Mouse (Mus musculus) CH12.LX (cell line): Measurements from ENCODE around the gene Cacng8. TPM values are rescaled to one million over a fixed set of nuclear protein-coding genes. Genes with fewer than 3 reads are reported as not detected.

Experiments used
- DNase-seq: peaks from one replicate; pipeline ENCODE4 v3.0.0-alpha.2; 2013; ENCODE audit errors: extremely low read depth
- H3K27ac ChIP-seq: 2 replicates; pipeline ENCODE4 v1.5.1; 2012; ENCODE audit warnings: low read depth, mild to moderate bottlenecking, control low read depth, moderate library complexity; ENCODE audit not compliant: insufficient read depth
- H3K27me3 ChIP-seq: replicated peaks from 2 replicates; pipeline ENCODE3; 2012; ENCODE audit warnings: inconsistent platforms
- H3K36me3 ChIP-seq, 2 experiments: replicated peaks in 1 of 2; 2 replicates each; pipeline versions ENCODE3 to v1.6.1; 2012; ENCODE audit warnings: inconsistent platforms in 1 of 2, low read length in 1 of 2, mild to moderate bottlenecking in 1 of 2, mixed read lengths in 1 of 2, moderate library complexity in 1 of 2; ENCODE audit not compliant: control insufficient read depth in 1 of 2, insufficient read depth in 1 of 2
- H3K4me1 ChIP-seq, 2 experiments: 2 replicates each; pipeline ENCODE4 v1.6.1; 2012; ENCODE audit warnings: inconsistent platforms in 1 of 2, moderate library complexity in 1 of 2; ENCODE audit not compliant: insufficient read depth in 2 of 2, control insufficient read depth in 1 of 2
- H3K4me2 ChIP-seq: 2 replicates; pipeline ENCODE4 v1.6.1; 2012; ENCODE audit warnings: low read depth, mild to moderate bottlenecking, control low read depth; ENCODE audit not compliant: poor library complexity, insufficient read depth, severe bottlenecking
- H3K4me3 ChIP-seq, 3 experiments: fragments of 150-350 bp in 1 of 3; sonication (generic) in 1 of 3; replicated peaks in 1 of 3; 2 replicates each; pipeline versions ENCODE3 to v1.5.1; 2011 to 2012; ENCODE audit warnings: low read depth in 2 of 3, low read length in 2 of 3, mild to moderate bottlenecking in 2 of 3, moderate library complexity in 2 of 3, control low read depth in 1 of 3, improper control_type of control experiment in 1 of 3, inconsistent platforms in 1 of 3, mixed read lengths in 1 of 3; ENCODE audit not compliant: poor library complexity in 1 of 3
- H3K79me2 ChIP-seq: replicated peaks from 2 replicates; pipeline ENCODE4 v1.6.1; 2012; ENCODE audit warnings: mild to moderate bottlenecking, moderate library complexity; ENCODE audit not compliant: control insufficient read depth, poor library complexity, insufficient read depth, severe bottlenecking; ENCODE audit errors: extremely low read depth
- H3K9ac ChIP-seq: 2 replicates; pipeline ENCODE4 v1.6.1; 2012; ENCODE audit warnings: low read depth, mild to moderate bottlenecking, control low read depth, moderate library complexity; ENCODE audit not compliant: insufficient read depth
- H3K9me3 ChIP-seq: replicated peaks from 2 replicates; pipeline ENCODE3; 2012; ENCODE audit warnings: low read length, inconsistent platforms, mixed read lengths
- CHD1 ChIP-seq: IDR thresholded peaks from 2 replicates; pipeline ENCODE4 v1.6.1; 2012; ENCODE audit warnings: low read depth, low read length, improper control_type of control experiment, inconsistent platforms
- MAX ChIP-seq: IDR thresholded peaks from 2 replicates; pipeline ENCODE4 v1.6.1; 2011; ENCODE audit warnings: low read length, improper control_type of control experiment
- MXI1 ChIP-seq: IDR thresholded peaks from 2 replicates; pipeline ENCODE4 v1.6.1; 2011; ENCODE audit warnings: mild to moderate bottlenecking, low read depth, low read length, improper control_type of control experiment
- MYC ChIP-seq: IDR thresholded peaks from 2 replicates; pipeline ENCODE4 v1.6.1; 2011; ENCODE audit warnings: low read depth, mild to moderate bottlenecking, improper control_type of control experiment, low read length
- PAX5 ChIP-seq: IDR thresholded peaks from 2 replicates; pipeline ENCODE4 v1.6.1; 2012; ENCODE audit warnings: low read length, inconsistent platforms, mixed read lengths
- POLR2AphosphoS2 ChIP-seq: IDR thresholded peaks from 2 replicates; pipeline ENCODE4 v1.6.1; 2011; ENCODE audit warnings: low read depth, low read length, improper control_type of control experiment
- RCOR1 ChIP-seq: conservative IDR thresholded peaks from 2 replicates; pipeline ENCODE4 v1.6.1; 2012; ENCODE audit warnings: low read depth, mild to moderate bottlenecking, inconsistent platforms, low read length, improper control_type of control experiment
- TBP ChIP-seq: conservative IDR thresholded peaks from 2 replicates; pipeline ENCODE4 v1.6.1; 2011; ENCODE audit warnings: low read depth, low read length, improper control_type of control experiment
- TCF12 ChIP-seq: IDR thresholded peaks from 2 replicates; pipeline ENCODE4 v1.6.1; 2014; ENCODE audit warnings: low read depth, mild to moderate bottlenecking, inconsistent platforms, low read length, improper control_type of control experiment
- USF2 ChIP-seq: conservative IDR thresholded peaks from 2 replicates; pipeline ENCODE4 v1.6.1; 2011; ENCODE audit warnings: low read depth, low read length, improper control_type of control experiment
- ZC3H11A ChIP-seq: IDR thresholded peaks from 2 replicates; pipeline ENCODE4 v1.6.1; 2012; ENCODE audit warnings: low read depth, mild to moderate bottlenecking, inconsistent platforms, low read length, improper control_type of control experiment
- ZKSCAN1 ChIP-seq: IDR thresholded peaks from 2 replicates; pipeline ENCODE4 v1.6.1; 2012; ENCODE audit warnings: low read depth, inconsistent platforms, low read length, improper control_type of control experiment, borderline replicate concordance
- ZMIZ1 ChIP-seq: IDR thresholded peaks from 2 replicates; pipeline ENCODE4 v1.6.1; 2012; ENCODE audit warnings: low read depth, mild to moderate bottlenecking, inconsistent platforms, low read length, improper control_type of control experiment
- dilution Hi-C: fragments of 300-500 bp; cut with MboI; formaldehyde crosslinking; loops from 2 replicates; pipeline ENCODE4 v1.14.3; 2020; ENCODE audit warnings: low sequenced_read_pairs; ENCODE audit not compliant: extremely low pct_unique_long_range_greater_than_20kb, extremely low pct_ligation_motif_present
- in situ Hi-C: fragments of 300-500 bp; cut with MboI; formaldehyde crosslinking; loops from 3 replicates; pipeline ENCODE4 v1.14.3; 2019; ENCODE audit warnings: low sequenced_read_pairs, low pct_ligation_motif_present, low pct_unique_long_range_greater_than_20kb, mixed read lengths
- polyA plus RNA-seq: library from polyadenylated mRNA; unstranded; fragments of >175 nt; gene quantifications from 2 replicates; pipeline ENCODE4 v1.2.1, GENCODE M21; 2012; ENCODE audit warnings: low read depth; ENCODE audit not compliant: insufficient read length
- total RNA-seq, 2 experiments: library from RNA; depleted of rRNA; stranded (reverse); fragments of 300-350 nt in 1 of 2; fragments of >200 nt in 1 of 2; gene quantifications; 2 replicates each; pipeline ENCODE4 v1.2.3; 2012 to 2014

Gene Cacng8
- total and polyA plus RNA-seq, 3 experiments = 0.43 to 1.2 (median 0.51) TPM

DNA sequence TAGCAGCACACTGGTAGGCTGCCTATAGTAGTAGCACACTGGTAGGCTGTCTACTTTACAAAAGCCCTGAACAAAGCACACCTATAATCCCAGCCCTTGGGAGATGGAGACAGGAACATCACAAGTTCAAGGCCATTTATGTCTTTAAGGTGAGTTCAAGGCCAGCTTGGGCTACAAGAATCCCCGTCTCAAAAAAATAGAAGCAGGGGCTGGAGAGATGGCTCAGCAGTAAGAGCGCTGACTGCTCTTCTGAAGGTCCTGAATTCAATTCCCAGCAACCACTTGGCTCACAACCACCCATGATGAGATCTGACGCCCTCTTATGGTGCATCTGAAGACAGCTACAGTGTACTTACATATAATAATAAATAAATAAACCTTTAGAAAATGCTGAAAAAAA lies 45.2 kb upstream of the Cacng8 start:
- Histone ChIP-seq H3K36me3 (no peaks in the 10 kb centered on the region), H3K9me3 (no peaks in the 10 kb centered on the region), H3K4me3 (no peak overlapping the region), H3K4me1 (peaks cover 0 to 6% of the 10 kb centered on the region in 2 experiments; a peak in 1 of 4 replicates), H3K79me2 (no peaks in the 10 kb centered on the region), H3K9ac (no peak overlapping the region), H3K27me3 (no peaks in the 10 kb centered on the region), H3K27ac (no peak overlapping the region), H3K4me2 (no peak overlapping the region)
- dilution Hi-C loops = no loop called here
- DNase-seq = no peak
- in situ Hi-C loops = loop anchor here (10.0 kb wide), 1 partner anchor 100 kb away; no protein-coding TSS in a partner anchor
- TF ChIP-seq TCF12 = no peak
- no peak for TF ChIP-seq POLR2AphosphoS2
- no peak for TF ChIP-seq ZMIZ1
- no peak for TF ChIP-seq PAX5
- TF ChIP-seq ZC3H11A = no peak

- Histone ChIP-seq H3K27ac (no peak overlapping the region), H3K79me2 (no peaks in the 10 kb centered on the region), H3K9me3 (no peaks in the 10 kb centered on the region), H3K9ac (no peak overlapping the region), H3K36me3 (no peaks in the 10 kb centered on the region), H3K4me3 (no peak overlapping the region), H3K27me3 (no peaks in the 10 kb centered on the region), H3K4me2 (no peak overlapping the region; the same call in 1 of the 2 replicates), H3K4me1 (peaks cover 4 to 6% of the 10 kb centered on the region in 2 experiments; a peak in 1 of 4 replicates)
- dilution Hi-C loops (no loop called here), in situ Hi-C loops (loop anchor here (10.0 kb wide), 1 partner anchor 97 kb away; no protein-coding TSS in a partner anchor)
- no peak for TF ChIP-seq MXI1
- no peak for TF ChIP-seq MYC
- TF ChIP-seq ZKSCAN1 = no peak
- TF ChIP-seq CHD1 = no peak
- TF ChIP-seq MAX = no peak
- TF ChIP-seq USF2 = no peak
- TF ChIP-seq TCF12 = no peak
- no peak for TF ChIP-seq TBP
- no peak for TF ChIP-seq RCOR1
- DNase-seq = no peak
Observed at GRCm38 (mm10) chr7:3347366-3348287, 42.9 kb upstream of the Cacng8 start.
